Mouse (Mus musculus) embryonic facial prominence, embryonic 12.5 days (tissue): ENCODE results near the gene Fuom. TPM values are rescaled to one million over a fixed set of nuclear protein-coding genes. Genes with fewer than 3 reads are reported as not detected.
A peak's percentile ranks its signal among the peaks of the same experiment; 100 is the strongest.

Experiments
- ATAC-seq: fragments of 200-750 bp; cut with Nextera tagmentation; 2 replicates; pipeline ENCODE4 v1.8.0; 2017; ENCODE audit not compliant: insufficient number of reproducible peaks, insufficient read depth, low FRiP score, low TSS enrichment
- H3K27ac ChIP-seq: fragments of 300-500 bp; sonication (generic); 2 replicates; pipeline ENCODE4 v1.5.1; 2016; ENCODE audit warnings: mild to moderate bottlenecking
- H3K27me3 ChIP-seq: fragments of 300-500 bp; sonication (generic); 2 replicates; pipeline ENCODE4 v1.6.1; 2016; ENCODE audit warnings: mild to moderate bottlenecking, moderate library complexity
- H3K36me3 ChIP-seq: fragments of 300-500 bp; sonication (generic); 2 replicates; pipeline ENCODE4 v1.6.1; 2016; ENCODE audit warnings: mild to moderate bottlenecking
- H3K4me1 ChIP-seq: fragments of 300-500 bp; sonication (generic); 2 replicates; pipeline ENCODE4 v1.6.1; 2016
- H3K4me2 ChIP-seq: fragments of 300-500 bp; sonication (generic); replicated peaks from 2 replicates; pipeline ENCODE4 v1.6.1; 2016; ENCODE audit warnings: mild to moderate bottlenecking, moderate library complexity
- H3K4me3 ChIP-seq: fragments of 300-500 bp; sonication (generic); 2 replicates; pipeline ENCODE4 v1.5.1; 2016; ENCODE audit warnings: mild to moderate bottlenecking
- H3K9ac ChIP-seq: fragments of 300-500 bp; sonication (generic); 2 replicates; pipeline ENCODE4 v1.6.1; 2016; ENCODE audit warnings: mild to moderate bottlenecking, moderate library complexity
- H3K9me3 ChIP-seq: fragments of 300-500 bp; sonication (generic); 2 replicates; pipeline ENCODE4 v1.6.1; 2016; ENCODE audit warnings: mild to moderate bottlenecking, moderate library complexity
- WGBS: fragments of 180-500 bp; shearing (Covaris S2); methylation state at CpG from one replicate; pipeline ENCODE4 v1.1.7; 2016; 5-methylcytosine and 5-hydroxymethylcytosine counted together
- polyA plus RNA-seq: library from polyadenylated mRNA; unstranded; fragments of >200 nt; fragmentation: Nextera tagmentation; extraction: Ambion mirVana; gene quantifications from 2 replicates; pipeline ENCODE4 v1.2.1, GENCODE M21; 2016

Fuom gene
- polyA plus RNA-seq, 1 experiment from 2014 or later = 22.0 TPM

DNA sequence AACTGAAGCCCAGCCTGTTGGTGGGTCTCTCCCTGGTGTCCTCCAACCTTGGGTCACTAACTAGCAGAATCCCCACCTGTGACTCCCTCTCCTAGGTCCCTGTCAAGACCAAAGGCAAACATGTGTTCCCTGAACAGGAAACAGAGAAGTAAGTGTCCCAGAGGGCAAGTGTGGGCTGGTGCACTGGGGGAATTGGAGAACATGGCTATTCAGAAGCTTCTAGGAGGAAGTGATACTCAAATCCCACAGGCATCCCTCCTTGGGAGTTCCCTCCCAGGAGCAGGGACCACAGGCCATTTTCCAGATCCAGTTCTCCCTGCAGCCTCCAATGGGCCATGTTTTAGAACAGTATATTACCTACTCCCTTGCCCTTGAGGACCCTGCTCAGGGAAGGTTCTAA lies 6.2 kb downstream of the Fuom start:
- Histone ChIP-seq H3K9ac (no peak overlapping the region), H3K36me3 (no peaks in the 10 kb centered on the region), H3K4me2 (no peak overlapping the region), H3K4me1 (0 out of 2 replicates have a peak, but pooled peaks cover 4% of the 10 kb centered on the region), H3K4me3 (no peak overlapping the region), H3K27ac (no peak overlapping the region), H3K9me3 (no peaks in the 10 kb centered on the region), H3K27me3 (no peaks in the 10 kb centered on the region; the same call in 1 of the 2 replicates)
- ATAC-seq = no peak

DNA sequence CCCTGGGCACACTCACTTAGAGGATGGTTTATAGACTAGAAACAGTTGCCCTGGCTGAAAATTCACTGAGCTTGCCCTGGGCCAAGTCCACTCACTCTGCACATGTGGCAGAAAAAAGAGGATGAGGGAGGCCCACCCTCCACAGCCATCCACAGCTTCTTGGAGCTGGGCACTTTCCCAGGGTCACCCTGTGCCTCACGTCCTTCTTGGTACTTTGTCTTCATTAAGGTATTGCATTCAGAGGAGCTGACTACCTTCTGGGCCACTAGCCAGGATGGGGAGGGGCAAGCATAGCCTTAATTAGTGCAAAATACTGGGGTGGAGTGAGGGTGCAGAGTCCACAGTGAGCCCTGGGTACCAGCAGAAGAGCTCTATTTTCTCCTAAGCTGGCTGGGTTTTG lies 6.7 kb downstream of the Fuom start:
- Histone ChIP-seq H3K9me3 (no peaks in the 10 kb centered on the region), H3K9ac (no peak overlapping the region)
- ATAC-seq = no peak

DNA sequence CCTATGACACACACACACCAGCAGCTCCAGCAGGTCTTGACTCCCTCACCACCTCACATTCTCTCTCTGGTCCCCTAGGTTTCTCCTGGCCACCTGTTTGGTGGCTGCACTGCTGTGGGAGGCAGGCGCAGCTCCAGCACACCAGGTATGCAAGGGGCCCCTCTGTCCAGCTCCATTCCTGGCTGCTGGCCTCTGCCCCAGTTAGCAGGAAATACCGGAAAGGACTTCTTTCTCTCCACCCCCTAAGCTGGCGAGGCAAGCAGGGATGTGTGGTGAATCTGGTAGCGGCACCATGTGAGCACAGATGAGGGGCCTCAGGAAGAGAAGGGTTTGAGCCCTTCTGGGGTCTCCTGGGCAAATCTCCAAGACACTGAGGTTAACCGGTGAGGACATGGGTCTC lies 7.3 kb downstream of the Fuom start:
- 48% methylated on average over 5 of the region's 5 CpGs for WGBS
- no peak overlapping the region for H3K9ac ChIP-seq
- H3K4me2 ChIP-seq = no peak overlapping the region
- no peaks in the 10 kb centered on the region; the same call in 1 of the 2 replicates for H3K27me3 ChIP-seq
- H3K4me3 ChIP-seq = no peak overlapping the region
- peak; percentile 36; the same call in 1 of the 2 replicates for ATAC-seq
- no peak overlapping the region for H3K27ac ChIP-seq
- H3K4me1 ChIP-seq = 0 out of 2 replicates have a peak, but pooled peaks cover 4% of the 10 kb centered on the region
- H3K9me3 ChIP-seq = no peaks in the 10 kb centered on the region
- no peaks in the 10 kb centered on the region for H3K36me3 ChIP-seq

More for the DNA sequence above, 6.7 kb downstream of the Fuom start:
- no peaks in the 10 kb centered on the region; the same call in 1 of the 2 replicates for H3K27me3 ChIP-seq
- H3K4me1 ChIP-seq = 0 out of 2 replicates have a peak, but pooled peaks cover 4% of the 10 kb centered on the region
- H3K4me3 ChIP-seq = no peak overlapping the region
- no peaks in the 10 kb centered on the region for H3K36me3 ChIP-seq
- 47% methylated on average over 1 of the region's 1 CpGs for WGBS
- H3K4me2 ChIP-seq = no peak overlapping the region
- H3K27ac ChIP-seq = no peak overlapping the region; the same call in 1 of the 2 replicates

DNA sequence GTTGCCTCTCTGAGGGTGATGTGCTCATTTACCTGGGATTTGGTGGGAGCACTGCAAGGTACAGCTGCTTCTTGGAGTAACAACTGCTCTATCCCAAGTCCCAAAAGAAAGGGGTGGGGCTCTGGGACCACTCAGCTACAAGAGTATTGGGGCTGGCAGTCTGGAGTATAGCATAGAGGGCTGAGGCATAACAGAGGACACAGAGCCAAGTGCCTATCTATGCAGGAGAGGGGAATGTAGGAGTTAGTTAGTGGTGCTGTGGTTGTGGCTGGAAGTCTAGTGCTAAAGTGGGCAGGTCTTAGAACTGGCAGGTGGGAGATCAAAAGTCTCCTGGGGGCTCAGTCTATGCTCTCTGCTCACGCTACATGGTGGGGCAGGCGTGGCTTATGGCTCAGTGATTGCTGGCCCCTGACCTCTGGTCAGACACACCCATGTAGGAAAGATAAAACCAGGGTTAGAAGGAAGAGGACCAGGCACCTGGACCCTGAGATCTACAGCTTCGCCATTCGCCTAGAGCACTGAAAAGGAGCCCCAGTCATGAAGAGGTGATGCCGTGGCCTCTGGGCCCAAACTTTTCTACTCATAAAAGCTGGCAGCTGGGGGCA lies 9.2 kb downstream of the Fuom start, which contains the start of gene Prap1:
Gene Prap1 (plus strand): TSS at position 472 of the 605 bp plus-strand sequence.
- H3K4me3 ChIP-seq = no peak within 1 kb of the TSS
- H3K4me2 ChIP-seq = no peak within 1 kb of the TSS
- no peak; the same call in 1 of the 2 replicates for ATAC-seq
- H3K9me3 ChIP-seq = no peaks in the 10 kb centered on the region
- H3K27me3 ChIP-seq = no peaks in the 10 kb centered on the region; the same call in 1 of the 2 replicates
- H3K4me1 ChIP-seq = 0 out of 2 replicates have a peak, but pooled peaks cover 4% of the 10 kb centered on the region
- H3K36me3 ChIP-seq = no peaks in the 10 kb centered on the region
- H3K27ac ChIP-seq = no peak within 1 kb of the TSS
- no peak within 1 kb of the TSS for H3K9ac ChIP-seq
- 68% methylated on average over 5 of the region's 5 CpGs for WGBS

DNA sequence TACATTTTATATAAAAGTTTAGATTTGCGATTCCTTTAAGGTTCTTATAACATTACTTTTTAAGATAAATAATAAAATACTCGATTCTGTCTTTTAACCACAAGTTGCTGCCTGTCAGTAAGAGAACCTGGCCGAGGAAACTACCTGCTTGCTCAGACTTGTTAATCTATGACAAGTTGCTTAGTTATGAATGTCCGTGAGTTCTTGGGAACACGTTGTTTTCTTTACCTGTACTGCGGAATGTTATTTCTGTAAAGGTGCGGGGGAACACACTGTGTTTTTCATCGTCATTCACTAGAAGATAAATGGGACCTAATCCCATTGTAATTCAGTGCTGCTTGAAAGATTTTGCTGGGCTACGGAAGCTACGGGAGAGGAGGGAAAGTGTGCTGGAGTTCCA lies 11.6 kb downstream of the Fuom start:
- 80% methylated on average over 10 of the region's 10 CpGs for WGBS
- Histone ChIP-seq H3K27ac (no peak overlapping the region), H3K4me2 (no peak overlapping the region), H3K4me3 (no peak overlapping the region), H3K9me3 (no peaks in the 10 kb centered on the region), H3K27me3 (no peaks in the 10 kb centered on the region; the same call in 1 of the 2 replicates), H3K36me3 (no peaks in the 10 kb centered on the region), H3K9ac (no peak overlapping the region), H3K4me1 (0 out of 2 replicates have a peak, but pooled peaks cover 4% of the 10 kb centered on the region)
- no peak for ATAC-seq

DNA sequence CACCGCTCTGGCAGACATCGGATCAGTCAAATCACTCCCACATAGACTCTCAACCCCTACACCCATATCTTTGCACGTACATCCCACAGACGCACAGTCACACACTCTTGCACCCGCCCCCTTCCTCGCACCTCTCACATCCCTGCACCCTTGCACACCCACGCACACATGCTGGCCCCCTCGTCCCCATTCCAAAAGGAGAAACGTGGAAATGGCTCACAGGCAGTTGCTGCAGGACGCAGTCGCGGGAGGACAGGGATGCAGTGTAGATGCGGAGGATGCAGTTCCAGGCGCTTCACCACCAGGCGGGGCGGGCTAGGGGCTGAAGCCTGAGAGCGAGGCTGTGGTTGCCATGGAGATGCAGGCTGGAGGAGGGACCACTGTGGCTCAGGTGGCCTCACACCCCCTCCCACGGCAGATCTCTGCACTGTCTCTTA lies 20.0 kb downstream of the Fuom start, which contains the start of gene Caly:
Gene Caly (minus strand): TSS at position 307 of the 437 bp plus-strand sequence.
- Histone ChIP-seq H3K27me3 (peaks cover 41% of the 10 kb centered on the region), H3K9me3 (no peaks in the 10 kb centered on the region), H3K27ac (no peak within 1 kb of the TSS), H3K4me2 (peak within 1 kb of the TSS; percentile 45), H3K36me3 (no peaks in the 10 kb centered on the region), H3K4me1 (peaks cover 17% of the 10 kb centered on the region), H3K9ac (no peak within 1 kb of the TSS), H3K4me3 (peak within 1 kb of the TSS; percentile 12)
- WGBS = 11% methylated on average over 18 of the region's 18 CpGs
- ATAC-seq = peak; percentile 72; the same call in 1 of the 2 replicates

DNA sequence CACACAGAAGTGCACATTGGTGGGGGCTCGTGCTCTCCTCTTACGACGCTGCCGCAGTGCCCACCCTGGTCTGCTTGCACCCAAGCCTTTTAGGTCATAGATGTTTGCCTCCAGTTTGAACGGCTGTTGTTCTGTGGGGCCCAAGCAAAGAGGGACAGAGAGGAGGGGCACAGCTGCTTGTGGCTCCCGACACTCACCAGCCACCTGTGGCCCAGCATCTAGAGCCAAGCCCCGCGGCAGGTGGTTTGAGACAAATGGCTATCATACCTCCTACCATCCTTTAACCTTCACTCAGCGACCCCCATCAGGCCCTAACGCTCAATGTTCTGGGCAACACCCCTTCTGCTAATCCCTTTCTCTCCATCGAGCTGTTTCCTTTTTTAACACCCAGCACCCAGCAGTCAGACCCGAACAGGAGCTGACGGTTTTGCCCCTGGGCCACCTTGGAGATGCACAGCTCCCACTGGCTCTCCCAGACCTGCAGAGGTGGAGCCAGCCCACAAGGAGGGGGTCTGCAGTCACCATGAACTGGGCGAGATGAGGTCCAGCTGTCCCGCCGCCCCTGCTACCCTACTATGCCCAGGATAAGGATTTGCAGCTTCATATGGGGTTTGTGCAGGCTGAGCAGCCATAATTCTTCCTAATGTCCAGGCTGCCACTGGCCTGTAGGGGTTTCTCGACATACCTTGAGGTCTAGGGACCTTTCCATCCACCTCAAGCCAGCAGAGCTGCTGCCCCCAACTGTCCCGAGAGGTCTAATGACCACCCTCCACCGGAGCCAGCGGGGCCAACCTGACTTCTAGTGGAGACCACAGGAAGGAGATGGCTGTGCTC lies 20.6 kb downstream of the Fuom start:
- Histone ChIP-seq H3K9me3 (no peaks in the 10 kb centered on the region), H3K4me2 (peak overlapping the region; percentile 45), H3K27me3 (peaks cover 41% of the 10 kb centered on the region), H3K9ac (no peak overlapping the region), H3K36me3 (no peaks in the 10 kb centered on the region), H3K4me1 (peaks cover 17% of the 10 kb centered on the region), H3K27ac (no peak overlapping the region), H3K4me3 (peak overlapping the region; percentile 12)
- ATAC-seq = no peak
- 21% methylated on average over 20 of the region's 20 CpGs for WGBS

DNA sequence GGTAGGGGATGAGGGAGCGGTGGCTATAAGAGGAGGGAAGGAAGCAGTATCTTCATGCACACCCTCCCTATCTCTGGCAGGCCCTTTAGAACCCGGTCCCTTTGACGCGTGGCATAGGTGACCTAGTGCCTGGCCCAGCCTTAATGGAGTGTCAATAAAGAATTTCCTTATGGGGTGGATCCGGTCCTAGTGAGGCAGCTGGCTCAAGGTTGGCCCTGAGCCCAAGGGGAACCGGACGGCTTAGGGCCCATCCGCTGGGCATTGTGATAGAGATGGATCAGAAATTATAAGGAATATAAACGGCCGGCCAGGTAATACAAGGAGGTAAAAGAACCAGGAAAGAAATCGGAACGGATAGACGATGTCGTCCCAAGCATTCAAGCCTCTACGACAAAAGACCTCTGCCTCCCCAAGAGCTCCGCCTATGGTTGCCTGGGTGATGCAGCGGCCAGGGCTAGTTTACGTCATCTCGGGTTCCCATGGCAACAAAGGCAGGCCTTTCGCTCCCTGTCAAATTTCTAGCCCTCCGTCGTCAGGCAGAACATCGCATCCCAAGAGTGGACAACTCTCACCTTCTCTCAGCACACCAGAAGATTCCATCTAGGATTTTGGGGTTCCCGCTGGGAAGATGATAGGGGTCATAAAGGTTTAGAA lies 21.6 kb downstream of the Fuom start:
- Histone ChIP-seq H3K4me1 (peaks cover 17% of the 10 kb centered on the region), H3K4me2 (peak overlapping the region; percentile 45), H3K4me3 (peak overlapping the region; percentile 22), H3K27ac (no peak overlapping the region), H3K36me3 (no peaks in the 10 kb centered on the region), H3K9me3 (no peaks in the 10 kb centered on the region), H3K27me3 (peaks cover 41% of the 10 kb centered on the region), H3K9ac (no peak overlapping the region)
- peak; percentile 72 for ATAC-seq
- WGBS = 4% methylated on average over 24 of the region's 24 CpGs

DNA sequence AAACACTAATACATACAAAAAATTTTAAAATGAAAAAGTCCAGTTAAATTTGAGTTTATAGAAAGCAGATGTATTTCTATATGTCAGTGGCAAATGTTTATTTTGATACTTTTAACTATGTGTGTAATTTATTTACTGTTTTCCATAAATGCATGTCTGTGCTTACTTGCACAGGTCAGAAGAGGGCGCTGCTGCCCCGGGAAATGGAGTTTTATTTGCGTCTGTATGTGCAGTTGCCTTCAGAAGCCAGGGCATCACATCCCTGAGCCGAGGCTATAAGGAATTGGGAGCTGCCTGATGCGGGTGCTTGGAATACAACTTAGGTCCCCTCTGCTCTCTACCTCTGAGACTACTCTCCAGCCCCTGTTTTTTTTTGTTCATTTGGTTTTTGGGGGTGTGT lies 23.5 kb downstream of the Fuom start:
- H3K4me2 ChIP-seq = no peak overlapping the region
- no peak for ATAC-seq
- no peak overlapping the region for H3K4me3 ChIP-seq
- no peaks in the 10 kb centered on the region for H3K36me3 ChIP-seq
- no peaks in the 10 kb centered on the region for H3K9me3 ChIP-seq
- H3K9ac ChIP-seq = no peak overlapping the region
- WGBS = 5% methylated on average over 5 of the region's 5 CpGs
- peaks cover 17% of the 10 kb centered on the region for H3K4me1 ChIP-seq
- H3K27ac ChIP-seq = no peak overlapping the region
- H3K27me3 ChIP-seq = peaks cover 41% of the 10 kb centered on the region

DNA sequence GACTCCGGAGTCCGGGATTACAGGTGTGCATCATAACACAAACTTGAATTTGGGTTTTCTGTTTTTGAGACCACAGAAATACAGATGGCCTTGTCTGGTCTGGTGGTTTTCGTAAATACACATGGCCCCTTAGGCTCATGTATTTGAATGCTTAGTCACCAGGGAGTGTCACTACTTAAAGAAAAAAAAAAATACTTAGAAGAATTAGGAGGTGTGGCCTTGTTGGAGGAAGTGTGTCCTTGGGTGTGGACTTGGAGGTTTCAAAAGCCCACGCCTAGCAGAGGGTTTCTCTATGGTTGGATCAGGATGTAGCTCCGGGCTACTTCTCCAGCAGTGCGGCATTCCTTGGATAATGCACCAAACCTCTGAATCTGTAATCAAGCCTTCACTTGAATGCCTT lies 24.5 kb downstream of the Fuom start:
- 70% methylated on average over 6 of the region's 6 CpGs for WGBS
- H3K9ac ChIP-seq = no peak overlapping the region

DNA sequence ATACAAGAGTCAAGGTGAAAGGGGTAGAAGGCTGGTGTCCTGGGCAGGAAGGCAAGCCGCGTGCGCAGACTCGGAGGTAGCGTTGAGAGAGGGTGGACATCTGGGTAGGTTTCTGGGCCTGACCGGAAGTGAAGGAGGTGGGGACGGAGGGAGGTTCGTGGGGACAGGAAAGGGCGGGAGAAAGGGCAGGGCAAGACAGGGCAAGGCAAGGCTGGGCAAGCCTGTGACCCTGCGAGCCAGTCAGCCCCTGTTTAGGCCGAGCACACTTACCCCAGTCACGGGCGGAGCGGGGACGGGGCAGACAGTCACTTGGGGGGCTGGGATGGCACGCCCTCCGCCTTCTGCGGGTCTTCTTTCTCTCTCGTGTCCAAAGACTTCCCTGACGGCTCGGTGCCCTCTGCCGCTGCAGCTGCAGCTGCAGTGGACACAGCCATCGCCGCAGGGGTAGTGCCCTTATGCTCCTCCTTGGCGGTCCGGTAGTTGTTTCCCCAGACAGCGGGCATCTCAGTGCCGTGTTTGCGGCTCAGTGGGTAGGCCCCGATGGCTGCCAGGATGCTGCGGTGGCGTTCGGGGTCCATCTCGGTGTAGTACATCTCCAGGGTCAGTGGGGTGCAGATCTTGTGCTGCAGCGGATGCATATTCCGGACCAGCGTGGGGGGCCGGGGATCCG lies 32.1 kb downstream of the Fuom start:
- Histone ChIP-seq H3K4me3 (peak overlapping the region; percentile 22), H3K36me3 (no peaks in the 10 kb centered on the region), H3K9ac (peak overlapping the region; percentile 17), H3K27me3 (peaks cover 19% of the 10 kb centered on the region), H3K27ac (no peak overlapping the region), H3K4me1 (no peaks in the 10 kb centered on the region), H3K9me3 (no peaks in the 10 kb centered on the region), H3K4me2 (peak overlapping the region; percentile 48)
- WGBS = 32% methylated on average over 39 of the region's 39 CpGs
- ATAC-seq = no peak

More for the DNA sequence above, 24.5 kb downstream of the Fuom start:
- Histone ChIP-seq H3K36me3 (no peaks in the 10 kb centered on the region), H3K4me2 (no peak overlapping the region), H3K27me3 (peaks cover 36% of the 10 kb centered on the region), H3K9me3 (no peaks in the 10 kb centered on the region), H3K27ac (no peak overlapping the region), H3K4me3 (no peak overlapping the region), H3K4me1 (peaks cover 17% of the 10 kb centered on the region)
- ATAC-seq = no peak
